Mouse (Mus musculus): ENCODE data around the gene Chrna4. TPM values are rescaled to one million over a fixed set of nuclear protein-coding genes. Genes with fewer than 3 reads are reported as not detected.

Chrna4 gene
- polyA plus RNA-seq (2015; fragmentation: Nextera tagmentation; extraction: Ambion mirVana) = 1.7 and 2.4 TPM in 2 replicates

DNA sequence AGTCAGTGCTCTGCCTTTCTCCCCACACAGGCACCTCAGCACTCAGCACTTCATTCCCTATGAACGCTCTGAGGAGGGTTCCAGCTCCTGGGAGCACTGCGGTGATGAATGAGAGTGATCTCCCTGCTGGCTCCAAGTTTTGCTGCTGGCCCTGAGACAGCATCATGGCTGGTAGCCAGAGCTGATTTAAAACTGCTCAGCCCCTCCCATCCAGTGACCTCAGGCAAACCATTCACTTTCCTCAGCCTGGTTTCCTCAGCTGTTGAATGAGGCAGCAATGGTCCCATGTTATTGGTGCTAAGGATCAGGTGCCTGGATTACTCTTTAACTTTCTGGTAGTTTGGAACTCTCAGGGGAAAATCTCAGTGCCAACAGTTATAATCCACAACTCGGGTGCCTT is at the start of gene Chrna4:
Gene Chrna4, minus strand, starts transcription at position 110 of the 400 bp plus-strand sequence.
- Histone ChIP-seq H3K4me3 (no peak within 1 kb of the TSS), H3K27me3 (peaks cover 42% of the 10 kb centered on the region), H3K36me3 (no peaks in the 10 kb centered on the region), H3K27ac (no peak within 1 kb of the TSS), H3K4me2 (replicated peaks) (no peak within 1 kb of the TSS), H3K9ac (no peak within 1 kb of the TSS), H3K4me1 (peaks cover 9% of the 10 kb centered on the region), H3K9me3 (no peaks in the 10 kb centered on the region)
- ATAC-seq (ENCODE audit: low FRiP score, low read depth) = no peak
- 54% methylated on average over 3 of the region's 3 CpGs for WGBS

DNA sequence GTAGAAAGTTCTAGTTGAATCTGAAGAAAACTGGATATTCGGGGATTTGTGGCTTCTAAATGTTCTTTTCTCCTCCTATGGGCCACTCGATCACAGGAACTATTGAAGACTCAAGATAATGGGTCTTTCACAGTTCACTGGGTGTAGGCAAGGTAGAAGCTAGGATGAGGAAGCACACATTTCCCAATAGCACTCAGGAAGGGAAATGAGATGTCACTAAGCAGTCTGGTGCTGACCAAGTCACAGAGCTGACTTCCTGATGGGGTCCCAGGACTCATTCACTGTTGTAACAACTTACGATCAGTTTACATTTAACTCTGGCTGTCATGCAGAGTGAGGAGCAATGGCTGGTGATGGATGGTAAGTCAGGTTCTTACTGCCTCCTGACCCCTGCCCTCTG is 46.8 kb upstream of the Chrna4 start:
- no peak for ATAC-seq (ENCODE audit: low FRiP score, low read depth)
- no peak overlapping the region for H3K27ac ChIP-seq

DNA sequence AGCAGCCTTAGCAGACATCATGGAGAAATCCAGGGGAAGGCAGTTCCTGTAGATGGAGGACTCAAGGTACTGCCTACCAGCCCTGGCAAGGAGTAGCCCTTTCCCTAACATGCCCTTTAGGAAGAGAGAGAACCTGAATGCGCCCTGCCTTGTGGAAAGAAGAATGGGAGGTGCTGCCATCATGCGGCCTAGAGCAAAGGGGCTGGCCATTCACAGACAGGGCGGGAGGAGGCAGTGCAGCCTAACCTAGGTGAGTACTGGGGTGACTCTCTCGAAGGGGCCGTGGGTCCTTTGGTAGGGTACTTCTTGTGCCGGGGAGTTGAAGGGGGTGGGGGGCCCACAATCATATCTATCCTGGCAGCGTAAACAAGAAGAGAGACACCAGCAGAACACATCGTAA is 41.7 kb upstream of the Chrna4 start:
- Histone ChIP-seq H3K4me3 (no peak overlapping the region), H3K9ac (no peak overlapping the region), H3K4me1 (no peaks in the 10 kb centered on the region), H3K27ac (no peak overlapping the region), H3K27me3 (no peaks in the 10 kb centered on the region), H3K36me3 (no peaks in the 10 kb centered on the region), H3K9me3 (no peaks in the 10 kb centered on the region), H3K4me2 (replicated peaks) (no peak overlapping the region)
- 64% methylated on average over 8 of the region's 8 CpGs for WGBS
- ATAC-seq (ENCODE audit: low FRiP score, low read depth) = no peak

More for the DNA sequence above, 46.8 kb upstream of the Chrna4 start:
- Histone ChIP-seq H3K4me1 (no peaks in the 10 kb centered on the region), H3K9me3 (no peaks in the 10 kb centered on the region), H3K4me2 (replicated peaks) (no peak overlapping the region), H3K9ac (no peak overlapping the region), H3K36me3 (no peaks in the 10 kb centered on the region), H3K4me3 (no peak overlapping the region), H3K27me3 (no peaks in the 10 kb centered on the region)
- whole genome bisulfite sequencing = 84% methylated on average over 3 of the region's 3 CpGs

DNA sequence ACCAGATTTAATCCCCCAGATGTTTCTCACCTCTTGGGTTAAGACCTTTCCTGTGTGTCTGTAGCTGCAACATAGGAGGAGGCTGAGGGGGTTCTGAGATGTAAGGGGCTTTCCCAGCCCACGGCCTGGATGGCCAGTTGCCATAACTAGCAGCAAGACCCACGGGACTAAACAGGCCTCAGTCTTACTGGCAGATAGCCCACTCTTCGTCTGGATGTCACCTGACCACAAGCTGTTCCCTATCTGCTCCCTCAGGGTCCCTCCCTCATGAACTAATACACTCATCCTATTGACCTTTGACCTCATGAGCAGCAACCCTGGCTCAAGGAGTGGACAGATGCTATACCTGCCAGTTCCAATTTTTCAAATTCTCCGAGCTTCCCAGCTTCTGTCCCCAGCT is 40.6 kb upstream of the Chrna4 start:
- Histone ChIP-seq H3K27me3 (no peaks in the 10 kb centered on the region), H3K9me3 (no peaks in the 10 kb centered on the region), H3K4me2 (replicated peaks) (no peak overlapping the region), H3K36me3 (no peaks in the 10 kb centered on the region), H3K4me3 (no peak overlapping the region), H3K27ac (no peak overlapping the region), H3K4me1 (no peaks in the 10 kb centered on the region), H3K9ac (no peak overlapping the region)
- no peak for ATAC-seq (ENCODE audit: low FRiP score, low read depth)
- WGBS = 49% methylated on average over 4 of the region's 4 CpGs

DNA sequence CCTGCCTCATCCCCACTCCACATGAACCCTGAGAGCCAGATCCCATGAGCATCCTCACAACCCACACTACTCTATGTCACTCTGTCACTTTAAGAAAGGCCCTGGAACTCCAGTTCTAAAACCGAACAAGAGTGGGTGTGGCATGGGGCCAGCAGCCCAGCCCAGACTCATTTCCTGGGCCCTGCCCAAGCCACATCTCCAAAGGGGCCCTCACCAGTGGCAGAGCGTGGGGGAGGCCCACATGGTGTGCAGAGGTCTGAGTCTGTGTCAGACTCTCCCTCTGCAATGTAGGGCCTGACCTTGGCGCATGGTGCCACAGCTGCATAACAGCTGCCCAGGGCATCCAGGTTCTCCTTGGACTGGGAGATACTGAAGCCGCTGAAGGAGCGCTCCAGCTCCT is 37.5 kb upstream of the Chrna4 start:
- Histone ChIP-seq H3K27me3 (no peaks in the 10 kb centered on the region), H3K4me1 (no peaks in the 10 kb centered on the region), H3K4me3 (no peak overlapping the region), H3K9me3 (no peaks in the 10 kb centered on the region), H3K9ac (no peak overlapping the region), H3K36me3 (no peaks in the 10 kb centered on the region), H3K4me2 (replicated peaks) (no peak overlapping the region), H3K27ac (no peak overlapping the region)
- WGBS = 58% methylated on average over 5 of the region's 5 CpGs
- ATAC-seq (ENCODE audit: low FRiP score, low read depth) = no peak

DNA sequence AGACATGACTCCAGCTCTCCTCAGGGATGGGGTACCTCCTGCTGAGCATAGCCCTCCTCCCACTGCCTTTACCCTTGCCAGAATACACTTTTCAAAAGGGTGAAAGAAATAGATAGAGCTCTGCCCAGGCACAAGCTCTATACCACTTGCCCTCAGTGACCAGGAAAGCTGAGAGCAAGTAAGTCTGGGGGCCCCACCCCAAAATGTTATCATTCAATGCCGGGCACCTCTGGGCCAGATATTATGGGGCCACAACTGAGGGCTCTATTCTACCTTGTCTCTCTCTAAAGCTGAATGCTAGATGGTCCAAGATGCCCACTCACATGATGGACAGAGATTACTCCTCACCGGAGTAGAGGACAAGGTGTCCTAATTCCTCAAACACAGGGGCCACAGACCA is 36.2 kb upstream of the Chrna4 start:
- no peaks in the 10 kb centered on the region for H3K36me3 ChIP-seq
- no peak for ATAC-seq (ENCODE audit: low FRiP score, low read depth)
- WGBS = 84% methylated on average over 2 of the region's 2 CpGs
- no peaks in the 10 kb centered on the region for H3K4me1 ChIP-seq
- no peak overlapping the region for H3K9ac ChIP-seq
- no peaks in the 10 kb centered on the region for H3K27me3 ChIP-seq
- H3K27ac ChIP-seq = no peak overlapping the region
- H3K4me2 ChIP-seq (replicated peaks) = no peak overlapping the region
- H3K4me3 ChIP-seq = no peak overlapping the region
- no peaks in the 10 kb centered on the region for H3K9me3 ChIP-seq

DNA sequence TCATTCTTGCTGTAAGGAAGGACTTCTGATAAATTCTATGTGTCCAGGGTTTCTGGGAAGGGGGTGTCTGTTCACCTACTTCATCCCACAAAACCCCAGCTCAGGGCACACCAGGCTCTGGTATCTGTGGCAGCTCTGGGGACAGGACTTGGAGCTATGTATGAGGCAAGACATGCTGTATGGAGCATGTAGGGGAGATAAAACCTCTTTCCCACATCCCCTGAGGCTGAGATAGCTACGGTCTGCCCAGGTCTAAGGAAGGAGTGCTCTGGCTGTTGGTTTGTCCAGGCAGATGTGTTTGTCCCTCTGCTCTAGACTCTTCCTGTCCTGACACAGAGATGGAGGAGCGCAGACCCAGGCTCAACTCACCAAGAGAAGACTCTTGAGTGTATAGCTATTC is 35.6 kb upstream of the Chrna4 start:
- no peaks in the 10 kb centered on the region for H3K36me3 ChIP-seq
- H3K4me1 ChIP-seq = no peaks in the 10 kb centered on the region
- H3K27me3 ChIP-seq = no peaks in the 10 kb centered on the region
- H3K4me3 ChIP-seq = no peak overlapping the region
- H3K4me2 ChIP-seq (replicated peaks) = no peak overlapping the region
- no peaks in the 10 kb centered on the region for H3K9me3 ChIP-seq
- no peak overlapping the region for H3K27ac ChIP-seq
- no peak overlapping the region for H3K9ac ChIP-seq
- no peak for ATAC-seq (ENCODE audit: low FRiP score, low read depth)
- WGBS = 81% methylated on average over 2 of the region's 2 CpGs

DNA sequence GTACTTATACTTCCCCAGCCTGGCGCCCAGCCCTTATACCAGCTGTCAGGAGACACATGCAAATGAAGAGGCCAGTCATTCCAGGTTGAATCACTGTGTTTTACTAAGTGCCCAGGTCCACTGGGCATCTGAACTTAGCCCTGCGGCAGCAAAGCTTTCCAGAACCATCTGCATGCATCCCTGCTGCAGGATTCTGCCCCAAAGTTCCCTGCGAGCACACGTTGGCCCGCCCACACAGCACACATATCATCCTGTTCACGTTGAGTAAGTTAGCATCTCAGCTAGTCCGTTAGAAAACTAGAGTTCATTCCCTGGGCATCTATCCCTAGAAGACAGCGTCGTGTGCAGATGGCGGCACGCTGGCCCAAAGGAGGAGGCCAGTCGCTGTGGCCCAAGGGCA is 32.2 kb upstream of the Chrna4 start:
- H3K36me3 ChIP-seq = no peaks in the 10 kb centered on the region
- H3K27ac ChIP-seq = no peak overlapping the region
- no peaks in the 10 kb centered on the region for H3K4me1 ChIP-seq
- H3K27me3 ChIP-seq = no peaks in the 10 kb centered on the region
- no peaks in the 10 kb centered on the region for H3K9me3 ChIP-seq
- 84% methylated on average over 12 of the region's 12 CpGs for WGBS
- ATAC-seq (ENCODE audit: low FRiP score, low read depth) = no peak
- no peak overlapping the region for H3K4me3 ChIP-seq
- H3K4me2 ChIP-seq (replicated peaks) = no peak overlapping the region
- no peak overlapping the region for H3K9ac ChIP-seq

DNA sequence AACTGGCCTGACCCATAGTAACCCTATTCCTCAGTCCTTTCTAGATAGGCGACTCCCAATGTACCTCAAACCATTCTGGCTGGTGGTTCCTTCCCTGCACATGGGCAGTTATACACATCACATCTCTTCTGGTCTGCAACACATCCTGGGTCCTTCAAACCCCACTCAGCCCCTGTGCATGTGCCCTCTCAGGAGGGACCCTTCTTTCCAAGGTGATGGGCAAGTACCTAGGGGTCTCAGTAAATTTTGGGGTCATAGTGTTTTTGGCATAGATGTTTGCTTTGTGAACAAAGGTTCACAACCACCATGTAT is 29.0 kb upstream of the Chrna4 start:
- WGBS = 0% methylated on average over 1 of the region's 1 CpGs
- Histone ChIP-seq H3K9ac (no peak overlapping the region), H3K36me3 (no peaks in the 10 kb centered on the region), H3K4me2 (replicated peaks) (no peak overlapping the region), H3K9me3 (no peaks in the 10 kb centered on the region), H3K4me1 (no peaks in the 10 kb centered on the region), H3K27ac (no peak overlapping the region), H3K4me3 (no peak overlapping the region), H3K27me3 (no peaks in the 10 kb centered on the region)
- ATAC-seq (ENCODE audit: low FRiP score, low read depth) = no peak

DNA sequence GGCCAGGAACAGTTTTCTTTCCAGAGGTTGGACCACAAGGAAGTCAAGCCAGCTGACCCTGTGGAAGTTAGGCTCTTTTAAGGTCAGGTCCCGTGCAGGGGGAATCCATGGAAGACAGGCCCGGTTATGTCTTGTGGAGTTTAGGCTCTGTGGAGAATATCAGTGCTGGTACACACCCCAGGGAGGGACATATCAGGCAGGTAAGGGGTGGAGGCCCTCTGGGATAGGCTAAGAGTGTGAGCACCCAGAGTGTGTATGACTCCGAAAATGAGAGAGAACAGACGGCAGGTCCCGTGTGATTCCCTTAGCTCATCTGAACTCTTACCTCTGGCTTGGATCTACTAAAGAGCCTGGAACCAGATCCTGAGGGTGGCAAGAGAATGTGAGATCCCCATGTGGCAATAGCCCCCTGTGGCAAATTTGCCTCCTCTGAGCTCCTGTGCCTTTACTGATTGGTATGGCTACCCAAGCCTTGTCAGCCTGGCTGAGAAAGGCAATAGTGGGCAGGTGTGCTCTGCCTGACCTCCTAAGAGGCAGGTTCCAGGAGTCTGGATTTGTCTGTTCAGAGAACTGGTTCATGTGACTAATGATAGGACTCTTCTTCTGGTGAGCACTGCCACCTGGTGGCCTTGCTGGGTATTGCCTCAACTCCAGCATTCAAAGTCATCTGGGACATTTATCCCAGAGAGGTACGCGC is 28.5 kb upstream of the Chrna4 start:
- 63% methylated on average over 7 of the region's 7 CpGs for WGBS
- H3K4me3 ChIP-seq = no peak overlapping the region
- H3K4me1 ChIP-seq = no peaks in the 10 kb centered on the region
- H3K36me3 ChIP-seq = no peaks in the 10 kb centered on the region
- ATAC-seq (ENCODE audit: low FRiP score, low read depth) = 0 out of 2 replicates have a peak, but pooled peaks have one; percentile 32
- H3K9ac ChIP-seq = no peak overlapping the region
- H3K27ac ChIP-seq = no peak overlapping the region
- no peak overlapping the region for H3K4me2 ChIP-seq (replicated peaks)
- H3K27me3 ChIP-seq = no peaks in the 10 kb centered on the region
- no peaks in the 10 kb centered on the region for H3K9me3 ChIP-seq

DNA sequence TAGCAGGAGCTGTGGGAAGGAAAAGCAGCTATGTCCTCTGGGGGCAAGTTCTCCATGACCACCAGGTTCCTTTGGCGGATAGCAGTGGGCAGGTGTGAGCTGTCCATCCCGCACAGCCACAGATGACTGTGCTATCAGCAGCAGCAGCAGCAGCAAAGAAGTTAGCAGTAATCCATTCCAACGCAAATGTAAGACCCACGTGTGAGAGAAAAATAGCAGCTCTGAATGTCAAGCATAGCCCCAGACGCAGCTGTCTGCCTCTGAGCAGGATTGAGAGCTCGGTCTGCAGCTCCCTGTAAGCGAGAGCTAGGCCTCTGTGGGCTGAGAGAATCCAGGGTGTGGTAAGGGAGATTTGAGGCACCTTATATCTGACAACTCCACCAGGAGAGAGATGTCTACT is 26.8 kb upstream of the Chrna4 start:
- Histone ChIP-seq H3K27ac (no peak overlapping the region), H3K9me3 (no peaks in the 10 kb centered on the region), H3K4me1 (no peaks in the 10 kb centered on the region), H3K27me3 (no peaks in the 10 kb centered on the region; the same call in 1 of the 2 replicates), H3K4me3 (no peak overlapping the region), H3K36me3 (no peaks in the 10 kb centered on the region), H3K4me2 (replicated peaks) (no peak overlapping the region), H3K9ac (no peak overlapping the region)
- ATAC-seq (ENCODE audit: low FRiP score, low read depth) = no peak
- WGBS = 47% methylated on average over 7 of the region's 7 CpGs

DNA sequence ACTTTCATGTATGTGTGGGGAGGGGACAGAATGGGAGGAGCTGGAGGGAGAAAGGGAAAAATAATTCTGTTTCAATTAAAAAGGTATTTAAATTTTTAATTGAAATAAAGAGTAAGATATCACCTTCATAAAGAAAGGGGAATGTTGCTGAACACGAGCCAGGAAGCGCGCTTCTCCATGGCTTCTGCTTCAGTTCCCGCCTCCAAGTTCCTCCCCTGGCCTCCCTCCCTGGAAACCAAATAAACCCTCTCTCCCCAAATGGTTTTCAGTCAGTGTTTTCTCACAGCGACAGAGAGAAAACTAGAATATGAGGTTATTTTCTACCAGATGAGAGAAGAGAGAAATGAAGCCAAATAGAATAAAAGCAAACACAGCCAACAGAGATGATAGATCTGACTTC is 25.2 kb upstream of the Chrna4 start:
- H3K9me3 ChIP-seq = no peaks in the 10 kb centered on the region
- ATAC-seq (ENCODE audit: low FRiP score, low read depth) = no peak
- H3K4me2 ChIP-seq (replicated peaks) = no peak overlapping the region
- H3K4me3 ChIP-seq = no peak overlapping the region
- WGBS = 70% methylated on average over 5 of the region's 5 CpGs
- H3K27me3 ChIP-seq = no peaks in the 10 kb centered on the region; the same call in 1 of the 2 replicates
- H3K27ac ChIP-seq = no peak overlapping the region
- H3K4me1 ChIP-seq = no peaks in the 10 kb centered on the region
- no peak overlapping the region for H3K9ac ChIP-seq
- no peaks in the 10 kb centered on the region for H3K36me3 ChIP-seq

DNA sequence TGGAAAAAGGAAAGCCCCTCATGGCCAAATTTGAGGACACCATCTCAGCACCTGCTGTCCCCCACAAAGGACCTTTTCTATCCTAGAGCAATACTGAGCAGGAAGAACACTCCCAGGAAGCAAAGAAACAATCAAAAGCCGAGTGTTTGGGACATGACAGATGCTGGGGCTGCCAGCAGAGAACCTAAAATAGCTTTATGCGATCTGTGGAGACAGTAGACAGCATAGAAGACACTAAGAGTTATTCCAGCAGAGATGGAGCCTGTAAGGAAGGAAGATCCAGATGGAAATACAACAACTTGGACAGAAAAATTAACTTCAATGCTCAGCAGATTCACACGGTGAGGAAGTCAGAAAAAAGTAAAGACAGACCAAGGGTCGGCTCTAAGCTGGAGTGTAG is 22.5 kb upstream of the Chrna4 start:
- Histone ChIP-seq H3K9me3 (no peaks in the 10 kb centered on the region), H3K27me3 (no peaks in the 10 kb centered on the region; the same call in 1 of the 2 replicates), H3K4me1 (no peaks in the 10 kb centered on the region), H3K9ac (no peak overlapping the region), H3K27ac (no peak overlapping the region), H3K4me2 (replicated peaks) (no peak overlapping the region), H3K4me3 (no peak overlapping the region), H3K36me3 (no peaks in the 10 kb centered on the region)
- 67% methylated on average over 4 of the region's 4 CpGs for WGBS
- no peak for ATAC-seq (ENCODE audit: low FRiP score, low read depth)

Measured in limb, embryonic 13.5 days (tissue).